Mouse (Mus musculus): ENCODE data around the gene Lhx1. TPM values are rescaled to one million over a fixed set of nuclear protein-coding genes. Genes with fewer than 3 reads are reported as not detected.

The Lhx1 gene
- polyA plus RNA-seq, 1 experiment = 12.8 TPM

- Histone ChIP-seq H3K4me1 (ENCODE audit: control insufficient read depth, insufficient read depth, low read length) (no peaks in the 10 kb centered on the region), H3K27me3 (replicated peaks; ENCODE audit: control insufficient read depth, insufficient read depth, low read length) (no peaks in the 10 kb centered on the region), H3K27ac (ENCODE audit: insufficient read depth, low read depth, low read length) (no peak overlapping the region), H3K4me3 (ENCODE audit: insufficient read depth, low read depth, low read length) (no peak overlapping the region), H3K36me3 (ENCODE audit: control insufficient read depth, insufficient read depth, low read length) (no peaks in the 10 kb centered on the region)
- TF ChIP-seq CTCF (conservative IDR thresholded peaks at IDR 0.05; ENCODE audit: insufficient read depth, insufficient read length, low read depth, low read length) (no peak), POLR2A (IDR thresholded peaks at IDR 0.05; ENCODE audit: low read depth, low read length) (no peak)
- WGBS = 56% methylated on average over 6 of the region's 6 CpGs
- no peak for DNase-seq
Measured at GRCm38 (mm10) chr11:84549258-84549791, 24.0 kb upstream of the Lhx1 start.

- H3K27ac ChIP-seq (ENCODE audit: insufficient read depth, low read depth, low read length) = no peak overlapping the region
- no peak for TF ChIP-seq CTCF (conservative IDR thresholded peaks at IDR 0.05; ENCODE audit: insufficient read depth, insufficient read length, low read depth, low read length)
- no peak for TF ChIP-seq POLR2A (IDR thresholded peaks at IDR 0.05; ENCODE audit: low read depth, low read length)
- no peak overlapping the region for H3K4me3 ChIP-seq (ENCODE audit: insufficient read depth, low read depth, low read length)
- DNase-seq = no peak
- 60% methylated on average over 2 of the region's 2 CpGs for WGBS
- no peaks in the 10 kb centered on the region for H3K4me1 ChIP-seq (ENCODE audit: control insufficient read depth, insufficient read depth, low read length)
- H3K36me3 ChIP-seq (ENCODE audit: control insufficient read depth, insufficient read depth, low read length) = no peaks in the 10 kb centered on the region
- no peaks in the 10 kb centered on the region for H3K27me3 ChIP-seq (replicated peaks; ENCODE audit: control insufficient read depth, insufficient read depth, low read length)
Measured at GRCm38 (mm10) chr11:84548293-84548692, 23.0 kb upstream of the Lhx1 start.

- H3K27me3 ChIP-seq (replicated peaks; ENCODE audit: control insufficient read depth, insufficient read depth, low read length) = no peaks in the 10 kb centered on the region
- H3K4me1 ChIP-seq (ENCODE audit: control insufficient read depth, insufficient read depth, low read length) = no peaks in the 10 kb centered on the region
- no peak overlapping the region for H3K4me3 ChIP-seq (ENCODE audit: insufficient read depth, low read depth, low read length)
- no peak overlapping the region for H3K27ac ChIP-seq (ENCODE audit: insufficient read depth, low read depth, low read length)
- no peak for DNase-seq
- peaks cover 1% of the 10 kb centered on the region; the same call in 1 of the 2 replicates for H3K36me3 ChIP-seq (ENCODE audit: control insufficient read depth, insufficient read depth, low read length)
- WGBS = 47% methylated on average over 4 of the region's 4 CpGs
- no peak for TF ChIP-seq CTCF (conservative IDR thresholded peaks at IDR 0.05; ENCODE audit: insufficient read depth, insufficient read length, low read depth, low read length)
- TF ChIP-seq POLR2A (IDR thresholded peaks at IDR 0.05; ENCODE audit: low read depth, low read length) = no peak
Measured at GRCm38 (mm10) chr11:84539981-84540380, 14.6 kb upstream of the Lhx1 start.

- Histone ChIP-seq H3K4me3 (ENCODE audit: insufficient read depth, low read depth, low read length) (no peak overlapping the region), H3K36me3 (ENCODE audit: control insufficient read depth, insufficient read depth, low read length) (no peaks in the 10 kb centered on the region), H3K27me3 (replicated peaks; ENCODE audit: control insufficient read depth, insufficient read depth, low read length) (no peaks in the 10 kb centered on the region), H3K27ac (ENCODE audit: insufficient read depth, low read depth, low read length) (no peak overlapping the region), H3K4me1 (ENCODE audit: control insufficient read depth, insufficient read depth, low read length) (peaks cover 5% of the 10 kb centered on the region; the same call in 1 of the 2 replicates)
- no peak for TF ChIP-seq POLR2A (IDR thresholded peaks at IDR 0.05; ENCODE audit: low read depth, low read length)
- no peak for TF ChIP-seq CTCF (conservative IDR thresholded peaks at IDR 0.05; ENCODE audit: insufficient read depth, insufficient read length, low read depth, low read length)
- WGBS = 19% methylated on average over 14 of the region's 14 CpGs
- peak; percentile 61 for DNase-seq
Measured at GRCm38 (mm10) chr11:84529797-84530703, 4.7 kb upstream of the Lhx1 start.

- Histone ChIP-seq H3K27ac (ENCODE audit: insufficient read depth, low read depth, low read length) (no peak overlapping the region), H3K27me3 (replicated peaks; ENCODE audit: control insufficient read depth, insufficient read depth, low read length) (no peaks in the 10 kb centered on the region), H3K36me3 (ENCODE audit: control insufficient read depth, insufficient read depth, low read length) (no peaks in the 10 kb centered on the region), H3K4me1 (ENCODE audit: control insufficient read depth, insufficient read depth, low read length) (peaks cover 5% of the 10 kb centered on the region; the same call in 1 of the 2 replicates), H3K4me3 (ENCODE audit: insufficient read depth, low read depth, low read length) (no peak overlapping the region)
- TF ChIP-seq POLR2A (IDR thresholded peaks at IDR 0.05; ENCODE audit: low read depth, low read length) (no peak), CTCF (conservative IDR thresholded peaks at IDR 0.05; ENCODE audit: insufficient read depth, insufficient read length, low read depth, low read length) (no peak)
- DNase-seq = peak; percentile 60
- 9% methylated on average over 24 of the region's 24 CpGs for WGBS
Measured at GRCm38 (mm10) chr11:84529143-84529755, 3.9 kb upstream of the Lhx1 start.

GRCm38 (mm10) chr11:84526976-84527860, 1.9 kb upstream of the Lhx1 start:
- 48% methylated on average over 29 of the region's 29 CpGs for WGBS
- Histone ChIP-seq H3K4me1 (ENCODE audit: control insufficient read depth, insufficient read depth, low read length) (peaks cover 5% of the 10 kb centered on the region; the same call in 1 of the 2 replicates), H3K27ac (ENCODE audit: insufficient read depth, low read depth, low read length) (no peak overlapping the region), H3K27me3 (replicated peaks; ENCODE audit: control insufficient read depth, insufficient read depth, low read length) (0 out of 2 replicates have a peak, but pooled peaks cover 2% of the 10 kb centered on the region), H3K36me3 (ENCODE audit: control insufficient read depth, insufficient read depth, low read length) (no peaks in the 10 kb centered on the region), H3K4me3 (ENCODE audit: insufficient read depth, low read depth, low read length) (peak overlapping the region; percentile 93; the same call in 1 of the 2 replicates)
- TF ChIP-seq CTCF (conservative IDR thresholded peaks at IDR 0.05; ENCODE audit: insufficient read depth, insufficient read length, low read depth, low read length) (no peak), POLR2A (IDR thresholded peaks at IDR 0.05; ENCODE audit: low read depth, low read length) (no peak)
- no peak for DNase-seq
